Comparison of ENCODE assay signal across 8 mouse cellular contexts in the genomic region with DNA sequence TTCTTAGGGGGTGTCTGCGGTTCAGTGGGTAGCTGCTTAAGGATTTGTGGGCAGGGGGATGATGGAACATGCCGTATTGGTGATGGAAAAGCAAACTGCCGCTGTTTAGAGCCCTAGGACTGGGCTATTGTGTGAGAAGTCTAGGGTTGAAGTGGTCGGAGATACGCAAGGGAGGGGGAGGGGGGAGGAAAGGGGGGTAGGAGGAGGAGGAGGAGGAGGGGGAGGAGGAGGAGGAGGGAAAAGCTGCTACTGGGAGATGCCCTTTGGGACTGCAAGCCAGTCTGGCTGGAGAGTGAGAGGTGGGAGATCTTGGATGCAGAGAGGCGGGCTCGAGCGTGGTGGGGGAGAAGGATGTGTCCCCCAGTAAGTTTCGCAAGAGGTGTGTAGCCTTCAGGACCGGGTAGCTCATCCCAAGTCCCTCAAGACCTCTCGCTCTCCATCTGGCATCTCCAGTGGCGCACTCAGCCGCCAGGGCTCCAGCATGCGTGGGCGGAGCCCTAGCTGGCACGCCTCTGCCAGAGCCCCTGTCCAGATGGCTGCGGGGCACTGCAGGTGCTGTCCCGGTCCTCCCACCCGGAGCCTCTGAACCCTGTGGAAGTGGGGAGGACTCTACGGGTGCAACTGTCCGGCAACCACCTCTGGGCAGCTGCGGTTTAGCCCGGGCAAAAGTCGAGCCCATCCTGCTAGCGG. TPM values are rescaled to one million over a fixed set of nuclear protein-coding genes. Genes with fewer than 3 reads are reported as not detected.
DNase-seq lines count a peak whose midpoint lies in the region; ATAC-seq and TF ChIP-seq lines count a peak whose summit lies in the region.

No protein-coding gene starts in this region.

- H3K9me3 ChIP-seq in intestine, embryonic 15.5 days = no peaks in the 10 kb centered on the region
- no peaks in the 10 kb centered on the region for H3K9me3 ChIP-seq in limb, embryonic 10.5 days (replicated peaks)
- H3K9me3 ChIP-seq in midbrain, embryonic 14.5 days (ENCODE audit: control insufficient read depth, low read length) = no peaks in the 10 kb centered on the region
- H3K9me3 ChIP-seq in stomach, postnatal 0 days (ENCODE audit: control insufficient read depth, low read length) = no peaks in the 10 kb centered on the region

- no peaks in the 10 kb centered on the region for H3K36me3 ChIP-seq in intestine, embryonic 15.5 days
- H3K36me3 ChIP-seq in limb, embryonic 10.5 days = no peaks in the 10 kb centered on the region
- no peaks in the 10 kb centered on the region for H3K36me3 ChIP-seq in midbrain, embryonic 14.5 days (ENCODE audit: control insufficient read depth, insufficient read depth, low read length)
- no peaks in the 10 kb centered on the region for H3K36me3 ChIP-seq in stomach, postnatal 0 days (ENCODE audit: control insufficient read depth, insufficient read depth, low read length)

- 8% methylated on average over 24 of the region's 25 CpGs for WGBS in intestine, embryonic 15.5 days
- WGBS in limb, embryonic 10.5 days = under 1% methylated on average over 25 of the region's 25 CpGs
- WGBS in midbrain, embryonic 14.5 days = under 1% methylated on average over 25 of the region's 25 CpGs
- 3% methylated on average over 25 of the region's 25 CpGs for WGBS in stomach, postnatal 0 days

- peak; percentile 72 for DNase-seq in adrenal gland, postnatal 14 days
- DNase-seq in cerebellum, postnatal 25 days = peak; percentile 65 to 74
- peak; percentile 34 for DNase-seq in gastrocnemius, adult 18-20 months (ENCODE audit: low spot score)
- peak; percentile 62 for DNase-seq in limb, embryonic 10.5 days (ENCODE audit: low spot score)
- DNase-seq in midbrain, embryonic 14.5 days = peak; percentile 85
- DNase-seq in stomach, postnatal 0 days (ENCODE audit: low spot score) = peak; percentile 57

- H3K27me3 ChIP-seq in intestine, embryonic 15.5 days (replicated peaks) = peaks cover 5% of the 10 kb centered on the region
- H3K27me3 ChIP-seq in limb, embryonic 10.5 days (ENCODE audit: low read depth, poor library complexity, severe bottlenecking) = peaks cover 68% of the 10 kb centered on the region
- no peaks in the 10 kb centered on the region for H3K27me3 ChIP-seq in midbrain, embryonic 14.5 days (ENCODE audit: control insufficient read depth, insufficient read depth, low read length)
- H3K27me3 ChIP-seq in stomach, postnatal 0 days (ENCODE audit: control insufficient read depth, insufficient read depth, low read length) = no peaks in the 10 kb centered on the region

- peak; percentile 62 for ATAC-seq in intestine, embryonic 15.5 days
- ATAC-seq in midbrain, embryonic 14.5 days (ENCODE audit: low FRiP score, low TSS enrichment) = peak; percentile 65
- ATAC-seq in stomach, postnatal 0 days (ENCODE audit: low FRiP score, low TSS enrichment) = peak; percentile 38; the same call in 1 of the 2 replicates
- no peak for ATAC-seq in monocyte, adult 5-6 weeks (replicated peaks; ENCODE audit: insufficient number of reproducible peaks, low FRiP score, low TSS enrichment, poor library complexity, severe bottlenecking)

- H3K4me2 ChIP-seq in intestine, embryonic 15.5 days (replicated peaks) = peak overlapping the region; percentile 92
- peak overlapping the region; percentile 87 for H3K4me2 ChIP-seq in midbrain, embryonic 14.5 days (ENCODE audit: low read length)
- peak overlapping the region; percentile 66 for H3K4me2 ChIP-seq in stomach, postnatal 0 days (replicated peaks; ENCODE audit: low read depth)

- no peak for TF ChIP-seq EP300 in stomach, postnatal 0 days (optimal IDR thresholded peaks at IDR 0.05)

- peak overlapping the region; percentile 58; the same call in 1 of the 2 replicates for H3K27ac ChIP-seq in intestine, embryonic 15.5 days
- 0 out of 2 replicates have a peak overlapping the region, but pooled peaks have one; percentile 20 for H3K27ac ChIP-seq in limb, embryonic 10.5 days
- H3K27ac ChIP-seq in midbrain, embryonic 14.5 days (replicated peaks; ENCODE audit: low read depth, low read length) = peak overlapping the region; percentile 98
- H3K27ac ChIP-seq in stomach, postnatal 0 days (replicated peaks) = 0 out of 2 replicates have a peak overlapping the region, but pooled peaks have one; percentile 8

- peak overlapping the region; percentile 42 for H3K4me3 ChIP-seq in intestine, embryonic 15.5 days (replicated peaks)
- H3K4me3 ChIP-seq in limb, embryonic 10.5 days = peak overlapping the region; percentile 52
- peak overlapping the region; percentile 78 for H3K4me3 ChIP-seq in midbrain, embryonic 14.5 days (replicated peaks; ENCODE audit: low read depth, low read length)
- peak overlapping the region; percentile 42 for H3K4me3 ChIP-seq in stomach, postnatal 0 days (ENCODE audit: low read depth, low read length)

- peak; percentile 29; the same call in 1 of the 2 replicates for TF ChIP-seq CTCF in stomach, postnatal 0 days (IDR thresholded peaks at IDR 0.05; ENCODE audit: low read depth)

- H3K9ac ChIP-seq in intestine, embryonic 15.5 days = peak overlapping the region; percentile 38
- H3K9ac ChIP-seq in midbrain, embryonic 14.5 days (replicated peaks; ENCODE audit: low read length) = peak overlapping the region; percentile 83
- H3K9ac ChIP-seq in stomach, postnatal 0 days (ENCODE audit: low read length) = peak overlapping the region; percentile 59

- peaks cover 30% of the 10 kb centered on the region for H3K4me1 ChIP-seq in intestine, embryonic 15.5 days (replicated peaks)
- peaks cover 33% of the 10 kb centered on the region for H3K4me1 ChIP-seq in limb, embryonic 10.5 days
- peaks cover 19% of the 10 kb centered on the region for H3K4me1 ChIP-seq in midbrain, embryonic 14.5 days (ENCODE audit: control insufficient read depth, insufficient read depth, low read length)
- peaks cover 8% of the 10 kb centered on the region for H3K4me1 ChIP-seq in stomach, postnatal 0 days (replicated peaks; ENCODE audit: control insufficient read depth, insufficient read depth)

RNA-seq across cellular contexts. Expression of a gene that starts 18.2 kb away (rescaled TPM):
- 15.4 and 21.6 TPM in 2 replicates for total RNA-seq in adrenal gland, postnatal 14 days (2021)
- total RNA-seq in gastrocnemius, adult 18-20 months (2021) = 10 to 100 TPM in 1 of 2 experiments, 1 to 10 TPM in 1; 8.1 to 10.6 TPM
- polyA plus RNA-seq in intestine, embryonic 15.5 days (2015; fragmentation: Nextera tagmentation; extraction: Ambion mirVana) = 13.7 and 15.3 TPM in 2 replicates
- 1.4 and 2.3 TPM in 2 replicates for polyA plus RNA-seq in limb, embryonic 10.5 days (2016; fragmentation: Nextera tagmentation; extraction: Ambion mirVana)
- polyA plus RNA-seq in midbrain, embryonic 14.5 days (2014; fragmentation: Nextera tagmentation; extraction: Ambion mirVana) = 18.4 and 25.4 TPM in 2 replicates
- polyA plus RNA-seq in stomach, postnatal 0 days (2015; fragmentation: Nextera tagmentation; extraction: Ambion mirVana) = 11.1 and 12.1 TPM in 2 replicates
- total RNA-seq in monocyte, adult 5-6 weeks (2017) = 5.7 to 6.3 TPM (median 5.7 TPM) in 3 replicates

RNA-seq across cellular contexts. Expression of a gene that starts 51.2 kb away (rescaled TPM):
- total RNA-seq in adrenal gland, postnatal 14 days (2021) = 84.9 and 95.0 TPM in 2 replicates
- total RNA-seq in gastrocnemius, adult 18-20 months (2021) = 10 to 100 TPM; 13.0 to 15.3 TPM
- polyA plus RNA-seq in intestine, embryonic 15.5 days (2015; fragmentation: Nextera tagmentation; extraction: Ambion mirVana) = 46.7 and 46.9 TPM in 2 replicates
- 52.3 and 52.7 TPM in 2 replicates for polyA plus RNA-seq in limb, embryonic 10.5 days (2016; fragmentation: Nextera tagmentation; extraction: Ambion mirVana)
- 18.1 and 36.2 TPM in 2 replicates for polyA plus RNA-seq in midbrain, embryonic 14.5 days (2014; fragmentation: Nextera tagmentation; extraction: Ambion mirVana)
- 20.7 and 22.3 TPM in 2 replicates for polyA plus RNA-seq in stomach, postnatal 0 days (2015; fragmentation: Nextera tagmentation; extraction: Ambion mirVana)
- 173 to 191 TPM (median 177 TPM) in 3 replicates for total RNA-seq in monocyte, adult 5-6 weeks (2017)

Comparison
In these comparisons a context has a peak if more than half of its experiments do, and no peak if none do; other contexts are left out.
1. DNase-seq: peak in every context shown above with its lines; median percentile 85 in midbrain, embryonic 14.5 days; 72 in adrenal gland, postnatal 14 days; 70 in cerebellum, postnatal 25 days; 62 in limb, embryonic 10.5 days; 57 in stomach, postnatal 0 days; 34 in gastrocnemius, adult 18-20 months.
2. H3K27ac ChIP-seq: peak in every context shown above with its lines; median percentile 98 in midbrain, embryonic 14.5 days; 58 in intestine, embryonic 15.5 days; 20 in limb, embryonic 10.5 days; 8 in stomach, postnatal 0 days.